Mouse (Mus musculus) B cell, adult 67 days (primary cell): ENCODE results near the gene Asap3. TPM values are rescaled to one million over a fixed set of nuclear protein-coding genes. Genes with fewer than 3 reads are reported as not detected.

Experiments
- total RNA-seq, 2 experiments: library from RNA; stranded (reverse); gene quantifications; 4 replicates each; pipeline ENCODE4 v1.2.4; 2023

Gene Asap3
- under 1 TPM; 0.49 to 0.80 TPM for total RNA-seq

GRCm38 (mm10) chr4:136206033-136206893 lies at the start of gene Asap3:
TSS of gene Asap3 (plus strand) at chr4:136206365.

GRCm38 (mm10) chr4:136172011-136172541 lies 34.1 kb upstream of the Asap3 start, which contains the start of gene E2f2:
TSS of gene E2f2 (plus strand) at chr4:136172394.

GRCm38 (mm10) chr4:136247729-136248463 lies 41.7 kb downstream of the Asap3 start, which contains the start of gene Tcea3:
TSS of gene Tcea3 (plus strand) at chr4:136247729.

GRCm38 (mm10) chr4:136284455-136284854 lies 78.3 kb downstream of the Asap3 start, which contains the start of gene Zfp46:
TSS of gene Zfp46 (plus strand) at chr4:136284683.

Other genes starting within 250 kb of the Asap3 start
- gene Gale, start 242.6 kb upstream of the Asap3 start, total RNA-seq: 1 to 10 TPM; 5.5 to 6.5 TPM
- gene Lypla2, start 233.7 kb upstream of the Asap3 start, total RNA-seq: 100 to 1,000 TPM; 102 to 110 TPM
- 10 to 100 TPM; 37.9 to 43.9 TPM for gene Pithd1, start 219.1 kb upstream of the Asap3 start, total RNA-seq
- gene Eloa, start 184.6 kb upstream of the Asap3 start, total RNA-seq: 10 to 100 TPM; 44.2 to 46.9 TPM
- gene Rpl11, start 152.9 kb upstream of the Asap3 start, total RNA-seq: 100 to 1,000 TPM; 847 to 849 TPM
- 10 to 100 TPM; 57.6 to 64.7 TPM for gene Id3, start 62.9 kb upstream of the Asap3 start, total RNA-seq
- gene E2f2, start 34.0 kb upstream of the Asap3 start, total RNA-seq: 10 to 100 TPM; 29.3 to 33.5 TPM
- gene Tcea3, start 41.4 kb downstream of the Asap3 start, total RNA-seq: 1 to 10 TPM; 4.7 to 7.7 TPM
- 10 to 100 TPM in 1 of 2 experiments, 1 to 10 TPM in 1; 9.4 to 11.3 TPM for gene Zfp46, start 78.3 kb downstream of the Asap3 start, total RNA-seq
- 100 to 1,000 TPM; 127 to 141 TPM for gene Hnrnpr, start 104.6 kb downstream of the Asap3 start, total RNA-seq
- not detected for gene Htr1d, start 217.2 kb downstream of the Asap3 start, total RNA-seq